Mouse (Mus musculus) megakaryocyte, adult 5-6 weeks (primary cell): ENCODE measurements around the gene Atp2a3. TPM values are rescaled to one million over a fixed set of nuclear protein-coding genes. Genes with fewer than 3 reads are reported as not detected.
A peak's percentile ranks its signal among the peaks of the same experiment; 100 is the strongest.

Experiments
- ATAC-seq: 2 replicates; pipeline ENCODE4 v1.8.0; 2016; ENCODE audit warnings: mild to moderate bottlenecking, inconsistent platforms; ENCODE audit not compliant: poor library complexity, severe bottlenecking
- total RNA-seq, 2 experiments: library from RNA; stranded (forward) in 1 of 2; stranded (reverse) in 1 of 2; fragments of 153-499, 151-499 nt in 1 of 2; fragments of 221-1000, 200-1000 nt in 1 of 2; gene quantifications; 2 replicates each; pipeline versions ENCODE4 v1.2.3 to v1.2.4; 2015 to 2017

Gene Atp2a3
- total RNA-seq, 2 experiments from 2014 or later: 79.8 to 83.5 TPM

- ATAC-seq: no peak
Observed at GRCm38 (mm10) chr11:73026961-73027360, 66.0 kb downstream of the Atp2a3 start.

DNA sequence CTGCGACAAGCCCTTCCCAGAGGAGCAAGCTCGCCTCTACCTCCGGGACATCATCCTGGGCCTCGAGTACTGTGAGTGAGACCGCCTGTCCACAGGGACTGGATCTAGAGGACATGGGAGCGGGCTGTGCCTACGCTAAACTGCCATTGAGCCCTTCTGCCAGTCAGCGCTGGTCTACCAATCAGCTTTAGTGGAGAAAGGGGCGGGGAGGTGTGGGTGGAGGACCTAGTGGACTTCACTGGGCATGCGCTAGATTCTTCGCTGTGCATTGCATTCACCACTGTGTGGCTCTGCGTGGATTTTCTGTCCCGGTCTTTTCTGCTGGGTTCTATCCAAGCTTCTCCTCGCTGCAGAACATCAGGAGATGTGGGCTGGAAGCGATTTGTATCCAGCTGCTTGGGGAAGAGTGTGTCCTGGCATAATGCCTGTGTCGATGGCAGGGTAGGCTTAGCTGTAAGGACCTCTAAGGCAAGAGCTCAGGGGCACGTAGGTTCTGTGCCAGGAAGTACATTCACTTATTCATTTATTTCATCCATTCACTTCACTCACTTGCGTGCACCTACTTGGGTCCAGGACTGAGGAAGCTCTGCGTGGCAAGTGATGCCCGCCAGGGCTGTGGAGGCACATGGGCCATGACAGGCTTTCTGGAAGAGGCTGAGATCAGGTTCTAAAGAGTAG, 70.0 kb downstream of the Atp2a3 start:
- peak; percentile 96 for ATAC-seq

- no peak for ATAC-seq
Observed at GRCm38 (mm10) chr11:73031536-73031935, 70.6 kb downstream of the Atp2a3 start.

- no peak for ATAC-seq
Observed at GRCm38 (mm10) chr11:73036077-73036476, 75.1 kb downstream of the Atp2a3 start.

- no peak for ATAC-seq
Observed at GRCm38 (mm10) chr11:73036889-73037288, 75.9 kb downstream of the Atp2a3 start.

DNA sequence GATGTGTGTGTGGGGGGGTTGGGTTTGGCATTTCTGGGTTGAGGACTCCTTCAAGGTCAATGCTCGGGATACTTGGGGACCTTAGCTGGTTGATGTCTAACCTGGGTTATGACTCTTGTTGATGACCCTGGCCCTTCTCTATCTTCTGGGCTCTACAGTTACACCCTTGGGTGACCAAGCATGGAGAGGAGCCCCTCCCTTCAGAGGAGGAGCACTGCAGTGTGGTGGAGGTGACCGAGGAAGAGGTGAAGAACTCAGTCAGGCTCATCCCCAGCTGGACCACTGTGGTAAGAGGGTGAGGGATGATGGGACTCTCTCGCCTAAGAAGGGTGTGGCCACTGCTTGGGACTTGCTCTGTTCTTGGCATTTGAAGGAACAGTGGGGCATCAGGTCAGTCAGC, 76.7 kb downstream of the Atp2a3 start:
- no peak for ATAC-seq

DNA sequence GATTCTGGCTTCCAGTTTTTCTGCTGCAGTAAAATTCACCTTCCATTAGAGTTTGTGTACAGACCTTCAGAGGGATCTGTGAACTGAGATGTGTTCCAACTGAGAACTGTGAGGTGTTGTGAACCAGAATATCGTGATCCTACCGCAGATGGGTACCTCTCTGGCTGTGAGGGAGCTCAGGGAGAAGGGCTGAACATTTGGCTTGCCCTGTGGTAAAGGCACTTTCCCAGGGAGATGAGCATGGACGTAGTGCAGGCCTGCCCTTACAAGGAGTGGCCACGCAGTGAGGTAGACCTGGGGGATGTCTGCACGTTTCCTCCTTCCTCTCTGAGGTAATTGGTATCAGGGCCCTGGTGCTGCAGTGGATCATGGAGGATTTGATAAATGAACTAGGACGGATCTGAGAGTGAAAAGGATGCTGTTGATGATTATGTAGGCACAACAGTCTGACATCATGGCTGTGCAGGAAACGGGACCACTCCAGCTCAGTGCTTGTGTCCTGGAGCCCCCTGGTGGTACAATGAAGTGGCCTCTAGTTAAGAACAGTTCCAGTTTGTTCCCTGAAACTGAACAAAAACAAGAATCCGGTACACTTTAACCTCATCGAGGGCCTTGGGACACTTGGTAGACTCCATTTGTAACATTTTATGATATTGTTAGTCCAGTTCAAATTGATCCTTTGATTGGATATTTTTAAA, 78.3 kb downstream of the Atp2a3 start:
- peak; percentile 84 for ATAC-seq

Other genes starting within 250 kb of the Atp2a3 start
- gene Cyb5d2, start 165.0 kb upstream of the Atp2a3 start, total RNA-seq (2015): 2.9 and 4.0 TPM in 2 replicates
- 3.9 and 5.6 TPM in 2 replicates for gene Cyb5d2, start 165.0 kb upstream of the Atp2a3 start, total RNA-seq (2017)
- 26.9 and 27.1 TPM in 2 replicates for gene Zzef1, start 164.9 kb upstream of the Atp2a3 start, total RNA-seq (2015)
- gene Zzef1, start 164.9 kb upstream of the Atp2a3 start, total RNA-seq (2017): 32.1 and 43.5 TPM in 2 replicates
- 15.8 and 16.4 TPM in 2 replicates for gene P2rx1, start 37.9 kb downstream of the Atp2a3 start, total RNA-seq (2015)
- gene P2rx1, start 37.9 kb downstream of the Atp2a3 start, total RNA-seq (2017): 9.8 and 10.4 TPM in 2 replicates
- 0.23 and 0.51 TPM in 2 replicates for gene Camkk1, start 57.8 kb downstream of the Atp2a3 start, total RNA-seq (2015)
- gene Camkk1, start 57.8 kb downstream of the Atp2a3 start, total RNA-seq (2017): 0.94 and 1.2 TPM in 2 replicates
- gene Ncbp3, start 86.6 kb downstream of the Atp2a3 start, total RNA-seq (2015): 8.1 and 8.9 TPM in 2 replicates
- gene Ncbp3, start 86.6 kb downstream of the Atp2a3 start, total RNA-seq (2017): 11.4 and 12.3 TPM in 2 replicates
- 0.09 and 0.22 TPM in 2 replicates for gene Itgae, start 129.4 kb downstream of the Atp2a3 start, total RNA-seq (2015)
- gene Itgae, start 129.4 kb downstream of the Atp2a3 start, total RNA-seq (2017): 0.04 and 0.15 TPM in 2 replicates
- 14.9 and 15.1 TPM in 2 replicates for gene Haspin, start 177.1 kb downstream of the Atp2a3 start, total RNA-seq (2015)
- 19.2 and 21.8 TPM in 2 replicates for gene Haspin, start 177.1 kb downstream of the Atp2a3 start, total RNA-seq (2017)
- gene P2rx5, start 199.3 kb downstream of the Atp2a3 start, total RNA-seq (2015): not detected in 2 replicates
- gene P2rx5, start 199.3 kb downstream of the Atp2a3 start, total RNA-seq (2017): not detected in 2 replicates
- 42.9 and 53.0 TPM in 2 replicates for gene Emc6, start 215.9 kb downstream of the Atp2a3 start, total RNA-seq (2015)
- gene Emc6, start 215.9 kb downstream of the Atp2a3 start, total RNA-seq (2017): 28.7 and 29.0 TPM in 2 replicates
- gene Tax1bp3, start 215.9 kb downstream of the Atp2a3 start, total RNA-seq (2015): 13.7 and 19.9 TPM in 2 replicates
- gene Tax1bp3, start 215.9 kb downstream of the Atp2a3 start, total RNA-seq (2017): 16.8 and 18.5 TPM in 2 replicates
- gene Ctns, start 237.9 kb downstream of the Atp2a3 start, total RNA-seq (2015): 18.4 and 19.3 TPM in 2 replicates
- 21.0 and 23.3 TPM in 2 replicates for gene Ctns, start 237.9 kb downstream of the Atp2a3 start, total RNA-seq (2017)
- gene Shpk, start 238.3 kb downstream of the Atp2a3 start, total RNA-seq (2015): 1.1 and 1.6 TPM in 2 replicates
- gene Shpk, start 238.3 kb downstream of the Atp2a3 start, total RNA-seq (2017): 1.1 and 2.2 TPM in 2 replicates